Mouse (Mus musculus) adrenal gland, adult 2 months (tissue): ENCODE data around the gene Elfn1. TPM values are rescaled to one million over a fixed set of nuclear protein-coding genes. Genes with fewer than 3 reads are reported as not detected.

Experiments used
- DNase-seq: peaks from one replicate; pipeline ENCODE4 v3.0.0; 2021
- polyA plus RNA-seq: library from polyadenylated mRNA; depleted of rRNA; stranded (reverse); fragments of >200 nt; gene quantifications from 2 replicates; pipeline ENCODE4 v1.2.3, GENCODE M21; 2012
- total RNA-seq, 2 experiments: library from RNA; stranded (reverse); gene quantifications; 2 replicates each; pipeline ENCODE4 v1.2.3; 2021

The Elfn1 gene
- total and polyA plus RNA-seq, 3 experiments, result 0.35 to 96.1 (median 25.4) TPM

GRCm38 (mm10) chr5:139910755-139911300 is 3.1 kb downstream of the Elfn1 start:
- no peak for DNase-seq

GRCm38 (mm10) chr5:139911506-139911905 is 3.8 kb downstream of the Elfn1 start:
- DNase-seq, result no peak

GRCm38 (mm10) chr5:139912121-139912771 is 4.5 kb downstream of the Elfn1 start:
- DNase-seq, result peak; percentile 61

GRCm38 (mm10) chr5:139921666-139922065 is 13.9 kb downstream of the Elfn1 start:
- no peak for DNase-seq

- no peak for DNase-seq
Measured at GRCm38 (mm10) chr5:139923867-139924266, 16.1 kb downstream of the Elfn1 start.

- no peak for DNase-seq
Measured at GRCm38 (mm10) chr5:139930102-139930501, 22.4 kb downstream of the Elfn1 start.

- peak; percentile 64 for DNase-seq
Measured at GRCm38 (mm10) chr5:139930927-139931351, 23.2 kb downstream of the Elfn1 start.

GRCm38 (mm10) chr5:139931947-139932540 is 24.3 kb downstream of the Elfn1 start:
- DNase-seq, result peak; percentile 29

GRCm38 (mm10) chr5:139932595-139933271 is 25.0 kb downstream of the Elfn1 start:
- DNase-seq, result peak; percentile 79

- peak; percentile 61 for DNase-seq
Measured at GRCm38 (mm10) chr5:139933476-139933875, 25.7 kb downstream of the Elfn1 start.

GRCm38 (mm10) chr5:139936431-139936830 is 28.7 kb downstream of the Elfn1 start:
- no peak for DNase-seq

GRCm38 (mm10) chr5:139944697-139945096 is 37.0 kb downstream of the Elfn1 start:
- no peak for DNase-seq

GRCm38 (mm10) chr5:139945715-139946364 is 38.1 kb downstream of the Elfn1 start:
- peak; percentile 43 for DNase-seq

- no peak for DNase-seq
Measured at GRCm38 (mm10) chr5:139947446-139947845, 39.7 kb downstream of the Elfn1 start.

GRCm38 (mm10) chr5:139948552-139948951 is 40.8 kb downstream of the Elfn1 start:
- DNase-seq, result no peak

- DNase-seq, result no peak
Measured at GRCm38 (mm10) chr5:139949363-139949762, 41.6 kb downstream of the Elfn1 start.

GRCm38 (mm10) chr5:139949975-139950578 is 42.3 kb downstream of the Elfn1 start:
- no peak for DNase-seq

GRCm38 (mm10) chr5:139956859-139957258 is 49.1 kb downstream of the Elfn1 start:
- DNase-seq, result no peak

- DNase-seq, result no peak
Measured at GRCm38 (mm10) chr5:139959741-139960140, 52.0 kb downstream of the Elfn1 start.

GRCm38 (mm10) chr5:139964391-139964790 is 56.6 kb downstream of the Elfn1 start:
- no peak for DNase-seq

GRCm38 (mm10) chr5:139965596-139965995 is 57.9 kb downstream of the Elfn1 start:
- DNase-seq, result no peak
